Mouse (Mus musculus) erythroblast, embryonic 14.5 days (primary cell): Measurements from ENCODE around the gene Ypel3.

Experiments
- GATA1 ChIP-seq: IDR thresholded peaks from 2 replicates; pipeline ENCODE4 v1.6.1; 2012; ENCODE audit warnings: low read length, inconsistent platforms, mixed read lengths
- TAL1 ChIP-seq: IDR thresholded peaks from 3 replicates; pipeline ENCODE4 v1.6.1; 2012; ENCODE audit warnings: low read length, inconsistent platforms, mixed read lengths

DNA sequence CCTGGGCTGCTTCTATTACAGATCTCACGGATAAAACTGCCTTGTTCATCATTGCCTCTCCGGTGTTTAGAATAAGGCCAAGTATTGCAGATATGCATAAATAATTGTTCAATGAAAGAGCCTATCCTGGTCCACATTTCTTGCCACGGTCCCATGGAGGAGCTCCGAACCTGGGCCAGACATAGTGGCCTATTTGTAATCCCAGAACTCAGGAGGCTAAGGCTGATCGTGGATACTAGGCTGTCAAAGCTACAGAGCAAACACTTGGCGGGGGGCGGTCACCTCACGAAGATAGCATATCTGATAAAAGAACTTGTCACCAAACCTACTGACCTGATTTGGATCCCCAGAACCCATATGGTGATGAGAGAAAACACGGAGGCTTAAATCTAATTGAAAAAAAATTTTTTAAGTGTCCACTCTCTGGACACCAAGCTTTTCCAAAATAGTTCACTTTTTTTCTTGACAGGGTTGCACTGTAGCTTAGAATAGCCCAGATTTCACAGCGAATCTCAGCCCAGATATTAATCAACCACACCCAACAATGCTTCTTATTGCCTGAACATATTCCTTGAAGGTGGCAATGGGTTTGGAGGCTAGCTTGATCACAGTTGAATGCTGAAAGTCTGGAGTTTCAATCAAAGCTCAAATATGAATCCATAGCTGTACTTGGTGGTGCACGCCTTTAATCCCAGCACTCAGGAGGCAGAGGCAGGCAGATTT, 16.1 kb downstream of the Ypel3 start:
- no peak for TF ChIP-seq GATA1
- no peak for TF ChIP-seq TAL1
